8 mouse cellular contexts compared by ENCODE assay signal in genomic region chr11:97811569-97812362, GRCm38 (mm10). TPM values are rescaled to one million over a fixed set of nuclear protein-coding genes. Genes with fewer than 3 reads are reported as not detected.
A peak's percentile ranks its signal among the peaks of the same experiment; 100 is the strongest.
DNase-seq lines count a peak whose midpoint lies in the region; ATAC-seq and TF ChIP-seq lines count a peak whose summit lies in the region.

No protein-coding gene starts in this region.

- no peak for ATAC-seq in lung, postnatal 0 days
- ATAC-seq in hindbrain, embryonic 15.5 days (ENCODE audit: low FRiP score, low read depth): peak; percentile 13; the same call in 1 of the 2 replicates
- ATAC-seq in limb, embryonic 13.5 days (ENCODE audit: low FRiP score, low read depth): no peak
- no peak for ATAC-seq in megakaryocyte progenitor cell, adult 5-6 weeks (replicated peaks; ENCODE audit: poor library complexity)

- no peak for DNase-seq in lung, postnatal 0 days (ENCODE audit: low spot score)
- no peak for DNase-seq in lung, postnatal 36 days
- peak; percentile 90 for DNase-seq in yolk sac, embryonic 10.5 days (ENCODE audit: low spot score)
- DNase-seq in gastrocnemius, postnatal 25 days: no peak
- DNase-seq in thymus, postnatal 25 days: no peak

- TF ChIP-seq EP300 in lung, postnatal 0 days (IDR thresholded peaks at IDR 0.05): no peak

- no peaks in the 10 kb centered on the region for H3K27me3 ChIP-seq in lung, postnatal 0 days (replicated peaks; ENCODE audit: insufficient read depth, low read length)
- no peaks in the 10 kb centered on the region for H3K27me3 ChIP-seq in hindbrain, embryonic 15.5 days
- H3K27me3 ChIP-seq in limb, embryonic 13.5 days: no peaks in the 10 kb centered on the region

- H3K9me3 ChIP-seq in lung, postnatal 0 days (ENCODE audit: low read length): no peaks in the 10 kb centered on the region
- H3K9me3 ChIP-seq in hindbrain, embryonic 15.5 days: no peaks in the 10 kb centered on the region
- H3K9me3 ChIP-seq in limb, embryonic 13.5 days: no peaks in the 10 kb centered on the region

- H3K4me3 ChIP-seq in lung, postnatal 0 days (ENCODE audit: low read depth, low read length): no peak overlapping the region
- H3K4me3 ChIP-seq in hindbrain, embryonic 15.5 days: no peak overlapping the region
- no peak overlapping the region for H3K4me3 ChIP-seq in limb, embryonic 13.5 days

- peaks cover 37% of the 10 kb centered on the region for H3K4me1 ChIP-seq in lung, postnatal 0 days (ENCODE audit: insufficient read depth, low read depth, low read length)
- peaks cover 75% of the 10 kb centered on the region for H3K4me1 ChIP-seq in hindbrain, embryonic 15.5 days (replicated peaks)
- H3K4me1 ChIP-seq in limb, embryonic 13.5 days: peaks cover 79% of the 10 kb centered on the region

- WGBS in lung, postnatal 0 days: 30% methylated on average over 12 of the region's 13 CpGs
- WGBS in hindbrain, embryonic 15.5 days: 26% methylated on average over 12 of the region's 13 CpGs
- WGBS in limb, embryonic 13.5 days: 51% methylated on average over 12 of the region's 13 CpGs

- peaks cover 11% of the 10 kb centered on the region; the same call in 1 of the 2 replicates for H3K36me3 ChIP-seq in lung, postnatal 0 days (ENCODE audit: insufficient read depth, low read length)
- peaks cover 25% of the 10 kb centered on the region for H3K36me3 ChIP-seq in hindbrain, embryonic 15.5 days
- peaks cover 80% of the 10 kb centered on the region for H3K36me3 ChIP-seq in limb, embryonic 13.5 days

- peak overlapping the region; percentile 14; the same call in 1 of the 2 replicates for H3K27ac ChIP-seq in lung, postnatal 0 days (ENCODE audit: low read length)
- peak overlapping the region; percentile 88 for H3K27ac ChIP-seq in hindbrain, embryonic 15.5 days (replicated peaks)
- peak overlapping the region; percentile 22; the same call in 1 of the 2 replicates for H3K27ac ChIP-seq in limb, embryonic 13.5 days

- H3K9ac ChIP-seq in lung, postnatal 0 days (replicated peaks; ENCODE audit: low read depth): no peak overlapping the region; the same call in 1 of the 2 replicates
- peak overlapping the region; percentile 21; the same call in 1 of the 2 replicates for H3K9ac ChIP-seq in hindbrain, embryonic 15.5 days
- H3K9ac ChIP-seq in limb, embryonic 13.5 days: 0 out of 2 replicates have a peak overlapping the region, but pooled peaks have one; percentile 8

- TF ChIP-seq CTCF in lung, postnatal 0 days (IDR thresholded peaks at IDR 0.05): no peak

- no peak overlapping the region for H3K4me2 ChIP-seq in lung, postnatal 0 days (replicated peaks; ENCODE audit: low read depth, low read length)
- peak overlapping the region; percentile 43 for H3K4me2 ChIP-seq in hindbrain, embryonic 15.5 days
- no peak overlapping the region for H3K4me2 ChIP-seq in limb, embryonic 13.5 days (replicated peaks)

RNA-seq across cellular contexts. Expression of gene Lasp1, which starts 13.0 kb away (rescaled TPM):
- polyA plus RNA-seq in lung, postnatal 0 days (2015; fragmentation: Nextera tagmentation; extraction: Ambion mirVana): 96.4 and 107 TPM in 2 replicates
- 152 and 173 TPM in 2 replicates for polyA plus RNA-seq in hindbrain, embryonic 15.5 days (2015; fragmentation: Nextera tagmentation; extraction: Ambion mirVana)
- 128 and 138 TPM in 2 replicates for polyA plus RNA-seq in limb, embryonic 13.5 days (2015; fragmentation: Nextera tagmentation; extraction: Ambion mirVana)
- 10 to 100 TPM; 18.3 to 21.9 TPM for total RNA-seq in gastrocnemius, postnatal 25 days (2021)
- 40.1 and 47.2 TPM in 2 replicates for total RNA-seq in megakaryocyte progenitor cell, adult 5-6 weeks (2015)
- 139 and 201 TPM in 2 replicates for total RNA-seq in megakaryocyte progenitor cell, adult 5-6 weeks (2017)

RNA-seq across cellular contexts. Expression of gene B230217C12Rik, which starts 28.8 kb away (rescaled TPM):
- polyA plus RNA-seq in lung, postnatal 0 days (2015; fragmentation: Nextera tagmentation; extraction: Ambion mirVana): 1.3 and 1.5 TPM in 2 replicates
- polyA plus RNA-seq in hindbrain, embryonic 15.5 days (2015; fragmentation: Nextera tagmentation; extraction: Ambion mirVana): 32.4 and 38.8 TPM in 2 replicates
- polyA plus RNA-seq in limb, embryonic 13.5 days (2015; fragmentation: Nextera tagmentation; extraction: Ambion mirVana): 11.7 and 12.5 TPM in 2 replicates
- total RNA-seq in gastrocnemius, postnatal 25 days (2021): under 1 TPM; 0.48 to 0.67 TPM
- total RNA-seq in megakaryocyte progenitor cell, adult 5-6 weeks (2015): 2.1 and 3.8 TPM in 2 replicates
- 0.17 TPM in 2 replicates for total RNA-seq in megakaryocyte progenitor cell, adult 5-6 weeks (2017)

RNA-seq across cellular contexts. Expression of gene Rpl23, which starts 29.5 kb away (rescaled TPM):
- 464 and 478 TPM in 2 replicates for polyA plus RNA-seq in lung, postnatal 0 days (2015; fragmentation: Nextera tagmentation; extraction: Ambion mirVana)
- polyA plus RNA-seq in hindbrain, embryonic 15.5 days (2015; fragmentation: Nextera tagmentation; extraction: Ambion mirVana): 296 and 312 TPM in 2 replicates
- polyA plus RNA-seq in limb, embryonic 13.5 days (2015; fragmentation: Nextera tagmentation; extraction: Ambion mirVana): 547 and 558 TPM in 2 replicates
- 100 to 1,000 TPM; 379 to 436 TPM for total RNA-seq in gastrocnemius, postnatal 25 days (2021)
- total RNA-seq in megakaryocyte progenitor cell, adult 5-6 weeks (2015): 1,765 and 1,897 TPM in 2 replicates
- 1,416 and 1,747 TPM in 2 replicates for total RNA-seq in megakaryocyte progenitor cell, adult 5-6 weeks (2017)

RNA-seq across cellular contexts. Expression of gene 1700001P01Rik, which starts 36.0 kb away (rescaled TPM):
- polyA plus RNA-seq in lung, postnatal 0 days (2015; fragmentation: Nextera tagmentation; extraction: Ambion mirVana): not detected in 2 replicates
- 0.26 and 0.28 TPM in 2 replicates for polyA plus RNA-seq in hindbrain, embryonic 15.5 days (2015; fragmentation: Nextera tagmentation; extraction: Ambion mirVana)
- polyA plus RNA-seq in limb, embryonic 13.5 days (2015; fragmentation: Nextera tagmentation; extraction: Ambion mirVana): 0.83 TPM in 1 of 2 replicates, not detected in the other
- total RNA-seq in gastrocnemius, postnatal 25 days (2021): not detected
- total RNA-seq in megakaryocyte progenitor cell, adult 5-6 weeks (2015): 0.64 TPM in 1 of 2 replicates, not detected in the other
- total RNA-seq in megakaryocyte progenitor cell, adult 5-6 weeks (2017): 0.30 TPM in 1 of 2 replicates, not detected in the other

RNA-seq across cellular contexts. Expression of gene Cwc25, which starts 45.4 kb away (rescaled TPM):
- polyA plus RNA-seq in lung, postnatal 0 days (2015; fragmentation: Nextera tagmentation; extraction: Ambion mirVana): 12.7 and 13.2 TPM in 2 replicates
- polyA plus RNA-seq in hindbrain, embryonic 15.5 days (2015; fragmentation: Nextera tagmentation; extraction: Ambion mirVana): 14.9 and 16.2 TPM in 2 replicates
- polyA plus RNA-seq in limb, embryonic 13.5 days (2015; fragmentation: Nextera tagmentation; extraction: Ambion mirVana): 21.0 and 23.3 TPM in 2 replicates
- total RNA-seq in gastrocnemius, postnatal 25 days (2021): 1 to 10 TPM; 4.9 to 6.4 TPM
- 8.8 and 9.3 TPM in 2 replicates for total RNA-seq in megakaryocyte progenitor cell, adult 5-6 weeks (2015)
- 16.7 and 19.2 TPM in 2 replicates for total RNA-seq in megakaryocyte progenitor cell, adult 5-6 weeks (2017)

Comparison
In these comparisons a context has a peak if more than half of its experiments do, and no peak if none do; other contexts are left out.
1. H3K27ac ChIP-seq: peak in every context shown above with its lines; median percentile 88 in hindbrain, embryonic 15.5 days; 22 in limb, embryonic 13.5 days; 14 in lung, postnatal 0 days.